Mouse (Mus musculus) hindbrain, embryonic 14.5 days (tissue): ENCODE data around the gene Ano6. TPM values are rescaled to one million over a fixed set of nuclear protein-coding genes. Genes with fewer than 3 reads are reported as not detected.

Experiments
- ATAC-seq: fragments of 200-750 bp; cut with Nextera tagmentation; 2 replicates; pipeline ENCODE4 v1.8.0; 2017; ENCODE audit warnings: moderate number of reproducible peaks, mild to moderate bottlenecking, moderate TSS enrichment, moderate library complexity; ENCODE audit not compliant: low FRiP score
- DNase-seq: peaks from one replicate; pipeline ENCODE4 v3.0.0-alpha.2; 2015; ENCODE audit warnings: low spot score
- H3K27ac ChIP-seq: fragments of 300-500 bp; sonication (generic); 2 replicates; pipeline ENCODE4 v1.5.1; 2014; ENCODE audit warnings: mild to moderate bottlenecking, moderate library complexity
- H3K27me3 ChIP-seq: fragments of 300-500 bp; sonication (generic); 2 replicates; pipeline ENCODE4 v1.6.1; 2014; ENCODE audit warnings: mild to moderate bottlenecking, low read length, mixed read lengths; ENCODE audit not compliant: control insufficient read depth, insufficient read depth
- H3K36me3 ChIP-seq: fragments of 300-500 bp; sonication (generic); replicated peaks from 2 replicates; pipeline ENCODE4 v1.6.1; 2014; ENCODE audit not compliant: control insufficient read depth, insufficient read depth
- H3K4me1 ChIP-seq: fragments of 300-500 bp; sonication (generic); replicated peaks from 2 replicates; pipeline ENCODE4 v1.6.1; 2014; ENCODE audit warnings: antibody characterized with exemption, low read length, mixed read lengths; ENCODE audit not compliant: control insufficient read depth, insufficient read depth
- H3K4me2 ChIP-seq: fragments of 300-500 bp; sonication (generic); replicated peaks from 2 replicates; pipeline ENCODE4 v1.6.1; 2014; ENCODE audit warnings: mild to moderate bottlenecking, moderate library complexity
- H3K4me3 ChIP-seq: fragments of 300-500 bp; sonication (generic); replicated peaks from 2 replicates; pipeline ENCODE4 v1.5.1; 2014; ENCODE audit warnings: mild to moderate bottlenecking, low read length
- H3K9ac ChIP-seq: fragments of 300-500 bp; sonication (generic); 2 replicates; pipeline ENCODE4 v1.6.1; 2014
- H3K9me3 ChIP-seq: fragments of 300-500 bp; sonication (generic); 2 replicates; pipeline ENCODE4 v1.6.1; 2016; ENCODE audit warnings: low read length; ENCODE audit not compliant: control insufficient read depth
- WGBS: fragments of 180-500 bp; shearing (Covaris S2); extraction: QIAGEN DNeasy Blood & Tissue Kit; methylation state at CpG from one replicate; pipeline ENCODE4 v1.1.7; 2014; 5-methylcytosine and 5-hydroxymethylcytosine counted together
- polyA plus RNA-seq: library from polyadenylated mRNA; unstranded; fragments of >200 nt; fragmentation: Nextera tagmentation; extraction: Ambion mirVana; gene quantifications from 2 replicates; pipeline ENCODE4 v1.2.1, GENCODE M21; 2014

Ano6 gene
- polyA plus RNA-seq, 1 experiment from 2014 or later = 33.2 TPM

- no peak for ATAC-seq
- Histone ChIP-seq H3K27me3 (no peaks in the 10 kb centered on the region), H3K27ac (no peak overlapping the region), H3K4me3 (no peak overlapping the region), H3K36me3 (no peaks in the 10 kb centered on the region), H3K9ac (no peak overlapping the region), H3K9me3 (no peaks in the 10 kb centered on the region), H3K4me1 (no peaks in the 10 kb centered on the region), H3K4me2 (no peak overlapping the region)
- no peak for DNase-seq
- WGBS = 87% methylated on average over 8 of the region's 8 CpGs
Observed at GRCm38 (mm10) chr15:95751832-95752676, 38.6 kb upstream of the Ano6 start.

- 90% methylated on average over 5 of the region's 5 CpGs for WGBS
- Histone ChIP-seq H3K27me3 (no peaks in the 10 kb centered on the region), H3K4me1 (no peaks in the 10 kb centered on the region), H3K36me3 (no peaks in the 10 kb centered on the region), H3K27ac (no peak overlapping the region), H3K9ac (no peak overlapping the region), H3K4me3 (no peak overlapping the region), H3K4me2 (no peak overlapping the region), H3K9me3 (no peaks in the 10 kb centered on the region)
- no peak for ATAC-seq
- no peak for DNase-seq
Observed at GRCm38 (mm10) chr15:95752677-95753019, 38.0 kb upstream of the Ano6 start.

- Histone ChIP-seq H3K36me3 (no peaks in the 10 kb centered on the region), H3K4me3 (no peak overlapping the region), H3K27ac (no peak overlapping the region), H3K9ac (no peak overlapping the region), H3K4me1 (no peaks in the 10 kb centered on the region), H3K4me2 (no peak overlapping the region), H3K27me3 (no peaks in the 10 kb centered on the region), H3K9me3 (no peaks in the 10 kb centered on the region)
- WGBS = 78% methylated on average over 4 of the region's 5 CpGs
- no peak for DNase-seq
- no peak for ATAC-seq
Observed at GRCm38 (mm10) chr15:95753031-95753430, 37.6 kb upstream of the Ano6 start.

GRCm38 (mm10) chr15:95757169-95757568 is 33.5 kb upstream of the Ano6 start:
- Histone ChIP-seq H3K4me2 (no peak overlapping the region), H3K9me3 (no peaks in the 10 kb centered on the region), H3K27me3 (no peaks in the 10 kb centered on the region), H3K36me3 (no peaks in the 10 kb centered on the region), H3K4me1 (no peaks in the 10 kb centered on the region), H3K4me3 (no peak overlapping the region), H3K27ac (no peak overlapping the region), H3K9ac (no peak overlapping the region)
- peak; percentile 75 for DNase-seq
- ATAC-seq = no peak
- 56% methylated on average over 10 of the region's 10 CpGs for WGBS

- no peak overlapping the region for H3K9ac ChIP-seq
- no peaks in the 10 kb centered on the region for H3K9me3 ChIP-seq
- no peak overlapping the region for H3K27ac ChIP-seq
- no peaks in the 10 kb centered on the region for H3K4me1 ChIP-seq
- 84% methylated on average over 5 of the region's 5 CpGs for WGBS
- no peaks in the 10 kb centered on the region for H3K36me3 ChIP-seq
- ATAC-seq = no peak
- H3K4me2 ChIP-seq = no peak overlapping the region
- H3K27me3 ChIP-seq = no peaks in the 10 kb centered on the region
- no peak for DNase-seq
- H3K4me3 ChIP-seq = no peak overlapping the region
Observed at GRCm38 (mm10) chr15:95758069-95758468, 32.6 kb upstream of the Ano6 start.

- no peak overlapping the region for H3K27ac ChIP-seq
Observed at GRCm38 (mm10) chr15:95758696-95759434, 31.8 kb upstream of the Ano6 start.

GRCm38 (mm10) chr15:95759857-95760256 is 30.8 kb upstream of the Ano6 start:
- Histone ChIP-seq H3K36me3 (no peaks in the 10 kb centered on the region), H3K4me1 (no peaks in the 10 kb centered on the region), H3K27me3 (no peaks in the 10 kb centered on the region), H3K9ac (no peak overlapping the region), H3K27ac (no peak overlapping the region), H3K4me3 (no peak overlapping the region), H3K4me2 (no peak overlapping the region), H3K9me3 (no peaks in the 10 kb centered on the region)
- ATAC-seq = no peak
- DNase-seq = no peak
- 72% methylated on average over 6 of the region's 6 CpGs for WGBS

More at GRCm38 (mm10) chr15:95758696-95759434, 31.8 kb upstream of the Ano6 start:
- Histone ChIP-seq H3K4me2 (no peak overlapping the region), H3K4me1 (no peaks in the 10 kb centered on the region), H3K27me3 (no peaks in the 10 kb centered on the region), H3K36me3 (no peaks in the 10 kb centered on the region), H3K4me3 (no peak overlapping the region), H3K9me3 (no peaks in the 10 kb centered on the region), H3K9ac (no peak overlapping the region)
- ATAC-seq = no peak
- WGBS = 86% methylated on average over 12 of the region's 12 CpGs
- no peak for DNase-seq

- Histone ChIP-seq H3K27ac (no peak overlapping the region), H3K9me3 (no peaks in the 10 kb centered on the region), H3K4me2 (no peak overlapping the region), H3K9ac (no peak overlapping the region), H3K36me3 (no peaks in the 10 kb centered on the region), H3K27me3 (no peaks in the 10 kb centered on the region), H3K4me1 (no peaks in the 10 kb centered on the region), H3K4me3 (no peak overlapping the region)
- DNase-seq (no peak), ATAC-seq (no peak)
- 76% methylated on average over 7 of the region's 7 CpGs for WGBS
Observed at GRCm38 (mm10) chr15:95761420-95761819, 29.2 kb upstream of the Ano6 start.

GRCm38 (mm10) chr15:95762661-95763303 is 27.9 kb upstream of the Ano6 start:
- Histone ChIP-seq H3K4me1 (no peaks in the 10 kb centered on the region), H3K4me2 (no peak overlapping the region), H3K9ac (no peak overlapping the region), H3K9me3 (no peaks in the 10 kb centered on the region), H3K27ac (no peak overlapping the region), H3K27me3 (no peaks in the 10 kb centered on the region), H3K36me3 (no peaks in the 10 kb centered on the region), H3K4me3 (no peak overlapping the region)
- ATAC-seq (peak; percentile 71; the same call in 1 of the 2 replicates), DNase-seq (peak; percentile 86)
- WGBS = 35% methylated on average over 12 of the region's 12 CpGs
